Mouse (Mus musculus): ENCODE measurements around the gene Supv3l1.
A peak's percentile ranks its signal among the peaks of the same experiment; 100 is the strongest.

The Supv3l1 gene

GRCm38 (mm10) chr10:62449364-62450279, at the start of gene Supv3l1, which contains the start of gene 4930507D05Rik:
Gene Supv3l1, minus strand, starts transcription at chr10:62449738.
Gene 4930507D05Rik, plus strand, starts transcription at chr10:62449489.
- peak; percentile 93 for DNase-seq (ENCODE audit: low read depth, low spot score)

DNA sequence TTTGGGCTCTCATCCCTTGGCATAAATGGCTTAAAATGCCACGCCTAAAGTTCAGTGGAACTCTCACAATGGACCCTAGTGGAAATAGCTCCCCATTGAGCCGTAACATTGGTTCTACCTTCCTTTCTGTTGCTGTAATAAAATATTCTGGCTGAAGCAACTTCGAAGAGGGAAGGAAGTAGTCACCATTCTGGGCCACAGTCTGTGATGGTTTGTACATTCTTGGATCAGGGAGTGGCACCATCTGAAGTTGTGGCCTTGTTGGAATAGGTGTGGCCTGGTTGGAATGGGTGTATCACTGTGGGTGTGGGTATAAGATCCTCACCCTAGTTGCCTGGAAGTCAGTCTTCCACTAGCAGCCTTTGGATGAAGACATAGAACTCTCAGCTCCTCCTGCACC, 42.1 kb upstream of the Supv3l1 start:
- peak; percentile 50 for DNase-seq (ENCODE audit: low read depth, low spot score)

- peak; percentile 85 for DNase-seq (ENCODE audit: low read depth, low spot score)
Observed at GRCm38 (mm10) chr10:62488266-62488665, 38.7 kb upstream of the Supv3l1 start.

GRCm38 (mm10) chr10:62486618-62487415, 37.3 kb upstream of the Supv3l1 start, which contains the start of gene Vps26a:
Gene Vps26a, minus strand, starts transcription at chr10:62486805.
- DNase-seq (ENCODE audit: low read depth, low spot score) = peak; percentile 99

DNA sequence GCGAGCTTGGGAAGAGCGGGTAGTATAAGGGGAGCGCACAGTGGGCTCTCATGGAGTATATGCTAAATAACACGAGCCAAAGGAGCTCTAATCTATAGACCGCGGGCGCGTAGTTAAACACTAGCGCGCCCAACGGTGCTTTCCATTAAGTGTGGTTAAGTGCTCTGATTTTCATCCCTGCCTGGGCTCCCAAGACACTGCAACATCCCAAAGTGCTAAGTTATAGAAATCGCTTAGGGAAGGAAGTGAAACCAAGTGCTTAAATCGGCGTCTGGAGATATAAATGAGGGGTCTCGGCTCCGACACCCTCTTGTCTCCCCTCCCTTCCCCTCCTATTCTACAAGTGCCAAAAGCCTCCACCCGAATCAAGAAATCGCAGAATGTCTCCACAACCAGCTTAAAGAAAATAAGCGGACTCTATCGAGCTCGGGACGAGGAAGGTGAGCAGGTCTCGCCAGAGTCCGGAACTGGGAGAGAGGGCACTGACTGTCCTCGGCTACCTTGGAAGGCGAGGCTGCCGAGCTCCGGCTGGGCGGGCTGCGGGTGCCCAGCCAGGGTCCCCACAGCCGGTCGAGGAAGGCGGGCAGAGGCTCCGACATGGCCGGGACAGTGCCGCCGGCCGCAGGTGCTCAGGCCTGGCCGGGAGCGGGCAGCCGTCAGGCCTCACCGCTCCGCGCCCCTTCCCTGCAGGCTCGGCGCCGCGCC, 36.5 kb upstream of the Supv3l1 start:
- peak; percentile 74 for DNase-seq (ENCODE audit: low read depth, low spot score)

- DNase-seq (ENCODE audit: low read depth, low spot score) = no peak
Observed at GRCm38 (mm10) chr10:62481108-62481852, 31.7 kb upstream of the Supv3l1 start.

GRCm38 (mm10) chr10:62476980-62477379, 27.4 kb upstream of the Supv3l1 start:
- peak; percentile 88 for DNase-seq (ENCODE audit: low read depth, low spot score)

- peak; percentile 67 for DNase-seq (ENCODE audit: low read depth, low spot score)
Observed at GRCm38 (mm10) chr10:62474944-62475343, 25.4 kb upstream of the Supv3l1 start.

GRCm38 (mm10) chr10:62471105-62471504, 21.6 kb upstream of the Supv3l1 start:
- DNase-seq (ENCODE audit: low read depth, low spot score) = no peak

DNA sequence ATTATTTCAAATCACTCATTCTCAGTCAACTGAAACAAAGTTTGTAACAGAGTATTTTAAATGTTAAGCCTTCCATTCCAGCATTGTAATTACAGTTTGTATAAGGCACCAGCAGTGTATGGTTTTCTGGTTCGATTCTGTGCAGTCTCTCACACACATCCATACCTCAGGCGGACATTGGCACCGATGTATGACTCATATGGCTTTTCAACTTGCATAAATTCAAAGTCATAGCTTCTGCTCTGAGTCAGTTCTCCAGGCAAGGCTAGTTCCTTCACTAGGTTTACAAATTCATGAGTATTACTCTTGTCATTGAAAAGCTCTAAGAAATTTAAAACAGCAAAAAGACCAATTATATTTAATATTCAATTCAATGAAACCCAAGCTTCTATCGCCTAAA, 20.2 kb upstream of the Supv3l1 start:
- DNase-seq (ENCODE audit: low read depth, low spot score) = no peak

DNA sequence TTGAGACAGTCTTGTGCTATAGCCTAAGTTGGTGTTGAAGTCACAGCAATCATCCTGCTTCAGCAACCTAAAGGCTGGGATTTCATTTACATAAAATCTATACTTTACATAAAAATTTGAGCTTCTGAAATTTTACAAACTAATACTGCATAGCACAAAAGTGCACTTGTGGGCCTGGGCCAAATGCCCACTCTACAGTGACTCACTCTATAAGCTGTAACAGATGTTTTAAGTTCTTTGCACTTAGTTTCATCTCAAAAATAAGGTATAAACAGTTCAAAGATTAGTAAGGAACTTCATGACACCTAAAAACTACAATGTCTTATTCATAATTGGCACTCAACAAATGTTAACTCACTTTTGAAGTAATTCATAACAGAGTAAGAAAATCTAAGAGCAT, 11.8 kb upstream of the Supv3l1 start:
- no peak for DNase-seq (ENCODE audit: low read depth, low spot score)

- DNase-seq (ENCODE audit: low read depth, low spot score) = peak; percentile 51
Observed at GRCm38 (mm10) chr10:62452001-62452400, 2.5 kb upstream of the Supv3l1 start.

- no peak for DNase-seq (ENCODE audit: low read depth, low spot score)
Observed at GRCm38 (mm10) chr10:62450280-62450640, 722 bp upstream of the Supv3l1 start.

DNA sequence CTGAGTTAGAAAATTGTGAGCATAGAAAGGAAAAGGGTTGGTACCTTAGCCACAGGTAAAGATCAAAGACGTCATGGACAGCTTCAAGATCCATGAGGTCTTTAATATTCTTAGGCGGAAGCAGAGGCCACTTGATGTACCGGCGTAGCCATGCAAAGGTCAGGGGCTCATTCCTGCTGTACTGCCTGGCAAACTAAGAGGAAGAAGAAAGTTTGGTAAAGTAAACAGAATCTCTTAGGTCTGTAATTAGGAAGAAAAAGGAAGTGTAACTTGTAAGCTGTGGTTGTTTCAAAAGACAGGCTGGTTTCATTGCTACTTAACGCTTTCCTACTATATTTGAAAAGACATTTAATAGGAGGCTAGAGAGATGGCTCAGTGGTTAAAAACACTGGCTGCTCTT, 19.1 kb downstream of the Supv3l1 start:
- DNase-seq (ENCODE audit: low read depth, low spot score) = no peak

DNA sequence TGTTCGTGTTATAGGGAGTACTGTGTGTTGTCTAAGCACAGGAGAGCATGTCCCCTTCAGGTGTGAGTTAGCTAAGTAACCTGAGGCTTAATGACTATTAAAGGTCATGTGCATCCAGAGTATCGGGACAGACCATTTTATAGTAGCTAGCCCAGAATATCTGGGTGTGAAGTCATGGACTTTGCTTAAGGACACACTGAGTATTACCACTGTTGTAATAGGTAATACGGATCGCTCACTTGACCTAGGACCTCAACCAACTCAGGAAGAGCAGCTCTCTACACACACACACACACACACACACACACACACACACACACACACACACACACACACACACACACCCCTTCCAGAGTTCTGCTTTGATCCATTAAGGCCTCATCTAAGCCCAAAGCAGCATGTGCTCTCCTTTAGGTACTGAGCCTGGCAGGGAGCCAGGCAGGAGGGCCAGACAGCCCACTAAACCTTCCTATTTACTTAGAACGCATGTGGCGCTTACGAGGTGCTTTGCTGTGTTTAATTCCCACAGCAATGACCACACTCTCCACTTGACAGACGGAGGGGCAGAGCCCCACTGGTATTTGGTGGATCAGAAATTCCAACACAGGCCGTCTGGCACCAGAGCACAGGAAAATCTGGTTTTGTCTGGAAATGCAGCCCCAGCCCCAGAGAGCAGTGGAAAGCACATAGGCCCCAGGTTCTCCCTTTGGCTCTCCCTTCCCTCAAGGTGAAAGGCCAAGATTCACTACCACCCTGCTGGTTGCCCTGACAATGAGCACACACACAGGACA, 24.3 kb downstream of the Supv3l1 start:
- DNase-seq (ENCODE audit: low read depth, low spot score) = no peak

GRCm38 (mm10) chr10:62422255-62422654, 27.3 kb downstream of the Supv3l1 start, which contains the start of gene Hkdc1:
Gene Hkdc1, minus strand, starts transcription at chr10:62422491.
- peak; percentile 22 for DNase-seq (ENCODE audit: low read depth, low spot score)

DNA sequence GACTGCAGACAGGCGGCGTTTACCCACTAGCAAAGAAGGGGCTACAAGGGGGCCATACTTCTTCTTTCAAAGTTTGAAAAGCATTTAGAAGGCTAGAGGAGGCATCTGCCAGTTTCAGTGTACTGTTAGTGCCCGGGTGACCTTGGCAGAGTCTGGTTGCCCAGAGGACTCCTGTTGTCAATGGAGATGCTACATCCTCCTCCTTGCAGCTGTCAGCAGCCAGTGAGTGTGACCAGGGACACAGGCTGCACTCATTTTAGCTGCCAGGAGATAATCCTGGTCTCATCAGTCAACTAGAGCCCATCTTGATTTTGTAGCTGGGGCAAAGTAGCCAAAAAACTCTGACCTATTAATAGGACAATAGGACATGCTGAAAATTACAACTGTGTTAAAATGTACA, 28.4 kb downstream of the Supv3l1 start:
- no peak for DNase-seq (ENCODE audit: low read depth, low spot score)

GRCm38 (mm10) chr10:62420399-62420798, 29.1 kb downstream of the Supv3l1 start:
- DNase-seq (ENCODE audit: low read depth, low spot score) = no peak

GRCm38 (mm10) chr10:62419422-62419821, 30.1 kb downstream of the Supv3l1 start:
- no peak for DNase-seq (ENCODE audit: low read depth, low spot score)

- no peak for DNase-seq (ENCODE audit: low read depth, low spot score)
Observed at GRCm38 (mm10) chr10:62418831-62419356, 30.6 kb downstream of the Supv3l1 start.
